Mouse (Mus musculus): ENCODE results near the gene Pcsk7.

Gene Pcsk7

DNA sequence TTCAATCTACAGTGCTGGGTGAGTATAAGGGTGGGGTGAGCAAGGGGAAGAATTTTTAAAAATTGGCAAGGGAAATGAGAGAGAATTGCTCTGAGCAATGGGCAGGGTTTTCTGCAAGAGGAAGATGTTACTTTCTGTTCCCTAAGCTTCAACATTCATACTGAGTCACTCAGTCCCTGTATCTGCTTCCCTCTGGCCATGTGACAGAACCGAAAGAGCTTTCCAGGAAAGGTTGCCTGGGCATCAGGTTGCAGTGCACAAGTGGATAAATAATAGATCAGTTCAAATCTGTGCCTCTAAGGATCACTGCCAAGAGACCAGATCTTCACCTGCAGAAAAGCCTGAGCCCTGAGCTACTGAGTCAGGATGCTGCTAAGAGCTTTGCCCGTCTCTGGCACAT lies 55.6 kb downstream of the Pcsk7 start:
- peak; percentile 42 for DNase-seq (ENCODE audit: low spot score)

DNA sequence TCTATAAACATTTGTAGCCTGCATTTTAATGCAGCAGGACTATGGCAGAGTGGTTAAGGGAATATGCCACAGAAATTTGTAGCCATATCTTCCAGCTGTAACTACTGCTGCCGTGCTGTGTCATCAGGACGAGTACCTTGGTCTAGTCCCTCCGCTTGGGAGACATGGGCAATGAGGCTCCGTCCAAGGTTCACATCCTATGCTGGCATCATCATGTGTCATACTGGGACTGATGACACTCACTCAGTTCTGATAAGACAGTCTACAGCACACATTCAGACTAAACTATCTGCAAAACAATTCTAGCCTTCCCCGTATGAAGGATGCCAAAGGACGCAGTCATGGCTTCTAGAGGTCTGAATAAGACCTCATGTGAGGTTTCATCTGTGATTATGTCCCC lies 57.3 kb downstream of the Pcsk7 start:
- DNase-seq (ENCODE audit: low spot score) = no peak

GRCm38 (mm10) chr9:45976884-45977283 lies 70.6 kb downstream of the Pcsk7 start:
- DNase-seq (ENCODE audit: low spot score) = no peak

Measured in adipocyte (in vitro differentiated cells).